Mouse (Mus musculus): ENCODE data around the gene Lyl1.

DNA sequence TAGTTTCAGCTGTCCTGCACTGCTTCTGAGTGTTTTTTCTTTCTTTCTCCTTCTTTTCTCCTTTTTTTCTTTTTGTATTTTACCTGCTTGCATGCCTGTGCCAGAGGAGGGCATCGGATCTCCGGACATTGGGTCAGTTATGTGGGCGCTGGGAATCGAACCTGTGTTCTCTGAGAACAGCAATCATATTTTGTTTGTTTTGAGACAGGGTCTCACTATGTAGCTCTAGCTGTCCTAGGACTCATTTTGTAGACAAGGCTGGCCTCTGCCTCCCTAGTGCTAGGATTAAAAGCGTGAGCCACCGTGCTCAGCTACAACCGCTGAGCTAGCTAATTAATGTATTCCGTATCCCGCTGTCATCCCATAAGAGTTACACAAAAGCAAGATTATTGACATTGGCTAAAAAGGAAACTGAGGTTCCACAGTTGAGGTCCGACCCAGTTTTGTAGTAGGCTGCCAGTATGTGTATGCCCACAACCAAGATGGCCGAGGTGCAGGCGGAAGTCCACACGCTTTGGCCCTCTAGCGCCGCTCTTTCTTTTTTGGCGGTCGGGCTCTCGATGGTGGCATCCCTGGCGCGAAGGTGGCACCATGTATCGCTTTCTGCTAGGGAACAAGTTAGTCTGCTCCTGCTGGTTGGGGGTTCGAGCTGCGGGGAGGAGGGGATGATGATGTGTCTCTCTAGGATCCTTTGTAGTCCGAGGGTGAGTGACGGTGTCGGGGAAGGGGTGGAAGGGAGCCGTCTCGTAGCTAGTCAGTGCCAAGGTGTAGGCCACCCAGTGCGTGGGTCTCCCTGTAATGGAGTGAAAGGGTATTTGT, 36.5 kb upstream of the Lyl1 start:
- no peak for TF ChIP-seq CTCF (conservative IDR thresholded peaks at IDR 0.05; ENCODE audit: low read length)
- no peak for TF ChIP-seq POU5F1 (IDR thresholded peaks at IDR 0.05; ENCODE audit: borderline replicate concordance, low read length)

All from E14TG2a.4 (cell line).